Mouse (Mus musculus): ENCODE measurements at regions not wholly inside any gene's neighbourhood (a gene's known extent, or its start where the extent isn't known, plus 50 kb on each side); places are given as distances from the start of the nearest gene placed in this dataset.
A peak's percentile ranks its signal among the peaks of the same experiment; 100 is the strongest.

GRCm38 (mm10) chr8:8418929-8419328 lies 242.1 kb downstream of the Efnb2 start:
- no peaks in the 10 kb centered on the region for H3K27me3 ChIP-seq (ENCODE audit: insufficient read depth, low read length)
- H3K36me3 ChIP-seq (ENCODE audit: insufficient read depth, low read length), result no peaks in the 10 kb centered on the region
- ATAC-seq (ENCODE audit: low FRiP score, low TSS enrichment), result no peak
- 92% methylated on average over 6 of the region's 6 CpGs for WGBS
- H3K4me3 ChIP-seq (ENCODE audit: low read length), result no peak overlapping the region
- no peak overlapping the region for H3K4me2 ChIP-seq (replicated peaks; ENCODE audit: low read depth, low read length)
- no peak overlapping the region for H3K9ac ChIP-seq (replicated peaks; ENCODE audit: low read length)
- H3K9me3 ChIP-seq (ENCODE audit: low read length), result no peaks in the 10 kb centered on the region
- no peaks in the 10 kb centered on the region for H3K4me1 ChIP-seq (ENCODE audit: insufficient read depth, low read length)
- H3K27ac ChIP-seq (ENCODE audit: low read length), result no peak overlapping the region

DNA sequence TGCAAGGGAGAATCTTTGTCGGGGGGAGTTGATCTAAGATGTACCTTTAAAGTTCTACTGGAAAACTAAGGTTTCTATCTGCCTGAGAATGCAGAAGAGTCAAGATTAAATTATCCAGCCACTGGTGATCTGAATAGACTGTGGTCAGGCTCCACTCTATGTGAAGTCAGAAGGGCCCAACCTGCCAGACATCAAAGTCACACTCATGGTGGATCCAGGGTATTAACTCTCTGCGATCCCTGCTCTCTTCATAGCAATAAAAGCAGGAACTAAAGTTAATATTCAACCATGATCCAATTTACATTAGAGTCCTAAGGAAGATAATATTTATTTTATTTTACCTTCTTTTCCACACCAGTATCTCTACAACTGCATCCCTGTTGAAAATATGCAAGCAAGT lies 242.5 kb downstream of the Efnb2 start:
- H3K27ac ChIP-seq (ENCODE audit: low read length), result no peak overlapping the region
- no peaks in the 10 kb centered on the region for H3K27me3 ChIP-seq (ENCODE audit: insufficient read depth, low read length)
- no peak overlapping the region for H3K9ac ChIP-seq (replicated peaks; ENCODE audit: low read length)
- no peaks in the 10 kb centered on the region for H3K4me1 ChIP-seq (ENCODE audit: insufficient read depth, low read length)
- no peak overlapping the region for H3K4me3 ChIP-seq (ENCODE audit: low read length)
- no peaks in the 10 kb centered on the region for H3K36me3 ChIP-seq (ENCODE audit: insufficient read depth, low read length)
- no peaks in the 10 kb centered on the region for H3K9me3 ChIP-seq (ENCODE audit: low read length)
- no peak overlapping the region for H3K4me2 ChIP-seq (replicated peaks; ENCODE audit: low read depth, low read length)
- ATAC-seq (ENCODE audit: low FRiP score, low TSS enrichment), result no peak
- WGBS, result 81% methylated on average over 2 of the region's 2 CpGs

- Histone ChIP-seq H3K4me3 (ENCODE audit: low read length) (no peak overlapping the region), H3K36me3 (ENCODE audit: insufficient read depth, low read length) (no peaks in the 10 kb centered on the region), H3K9ac (replicated peaks; ENCODE audit: low read length) (no peak overlapping the region), H3K9me3 (ENCODE audit: low read length) (no peaks in the 10 kb centered on the region), H3K27ac (ENCODE audit: low read length) (no peak overlapping the region), H3K27me3 (ENCODE audit: insufficient read depth, low read length) (no peaks in the 10 kb centered on the region), H3K4me1 (ENCODE audit: insufficient read depth, low read length) (no peaks in the 10 kb centered on the region), H3K4me2 (replicated peaks; ENCODE audit: low read depth, low read length) (no peak overlapping the region)
- 72% methylated on average over 10 of the region's 10 CpGs for WGBS
- ATAC-seq (ENCODE audit: low FRiP score, low TSS enrichment), result no peak
These were observed 244.8 kb downstream of the Efnb2 start for GRCm38 (mm10) chr8:8416092-8416701.

DNA sequence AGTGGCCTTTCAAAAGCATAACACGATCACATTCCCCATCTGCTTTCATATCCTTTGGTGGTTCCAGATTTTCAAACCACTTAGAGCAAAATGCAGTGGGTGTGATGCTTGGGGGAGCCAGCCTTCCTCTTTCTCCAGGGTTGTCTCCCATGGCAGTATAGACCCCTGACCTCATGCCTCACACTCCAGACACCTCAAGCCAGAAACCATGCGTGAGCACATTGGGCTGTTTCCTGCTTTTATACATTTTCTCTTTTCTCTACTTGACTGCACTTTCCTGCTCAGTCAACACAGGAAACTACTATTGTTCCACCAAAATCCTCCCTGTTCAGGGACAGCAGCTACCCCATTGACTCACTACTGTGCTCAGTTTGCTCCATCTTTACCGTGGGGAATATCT lies 253.7 kb downstream of the Efnb2 start:
- Histone ChIP-seq H3K4me3 (ENCODE audit: low read length) (no peak overlapping the region), H3K27me3 (ENCODE audit: insufficient read depth, low read length) (no peaks in the 10 kb centered on the region), H3K36me3 (ENCODE audit: insufficient read depth, low read length) (no peaks in the 10 kb centered on the region), H3K4me1 (ENCODE audit: insufficient read depth, low read length) (no peaks in the 10 kb centered on the region), H3K4me2 (replicated peaks; ENCODE audit: low read depth, low read length) (no peak overlapping the region), H3K9me3 (ENCODE audit: low read length) (peaks cover 3% of the 10 kb centered on the region; the same call in 1 of the 2 replicates), H3K9ac (replicated peaks; ENCODE audit: low read length) (no peak overlapping the region), H3K27ac (ENCODE audit: low read length) (peak overlapping the region; percentile 53; the same call in 1 of the 2 replicates)
- peak; percentile 59; the same call in 1 of the 2 replicates for ATAC-seq (ENCODE audit: low FRiP score, low TSS enrichment)
- 69% methylated on average over 3 of the region's 3 CpGs for WGBS

GRCm38 (mm10) chr8:8403410-8403809 lies 257.6 kb downstream of the Efnb2 start:
- no peaks in the 10 kb centered on the region for H3K27me3 ChIP-seq (ENCODE audit: insufficient read depth, low read length)
- no peak for ATAC-seq (ENCODE audit: low FRiP score, low TSS enrichment)
- H3K27ac ChIP-seq (ENCODE audit: low read length), result no peak overlapping the region
- H3K4me2 ChIP-seq (replicated peaks; ENCODE audit: low read depth, low read length), result no peak overlapping the region
- no peak overlapping the region for H3K9ac ChIP-seq (replicated peaks; ENCODE audit: low read length)
- no peaks in the 10 kb centered on the region for H3K36me3 ChIP-seq (ENCODE audit: insufficient read depth, low read length)
- no peaks in the 10 kb centered on the region for H3K4me1 ChIP-seq (ENCODE audit: insufficient read depth, low read length)
- H3K9me3 ChIP-seq (ENCODE audit: low read length), result no peaks in the 10 kb centered on the region
- no peak overlapping the region for H3K4me3 ChIP-seq (ENCODE audit: low read length)
- 84% methylated on average over 3 of the region's 3 CpGs for WGBS

DNA sequence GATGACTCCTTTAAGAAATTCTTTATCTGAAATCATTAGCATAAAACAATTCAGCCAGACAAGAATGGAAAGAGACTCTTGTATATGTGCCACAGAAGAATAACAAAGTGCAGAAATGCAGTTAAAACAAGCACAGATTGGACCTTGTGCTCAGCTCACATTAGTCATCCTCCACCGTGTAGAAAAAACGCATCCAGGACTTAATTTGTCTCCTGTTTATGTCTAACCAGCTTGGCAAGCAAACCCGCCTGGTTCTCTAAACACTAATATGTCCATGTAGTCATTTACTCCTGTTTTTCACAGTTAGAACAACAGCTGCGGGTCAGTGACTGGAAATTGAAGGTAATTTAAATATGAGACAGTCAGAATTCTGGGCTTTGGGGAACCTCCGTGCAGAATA lies 268.7 kb downstream of the Efnb2 start:
- no peaks in the 10 kb centered on the region for H3K4me1 ChIP-seq (ENCODE audit: insufficient read depth, low read length)
- no peaks in the 10 kb centered on the region for H3K27me3 ChIP-seq (ENCODE audit: insufficient read depth, low read length)
- no peak overlapping the region for H3K4me3 ChIP-seq (ENCODE audit: low read length)
- ATAC-seq (ENCODE audit: low FRiP score, low TSS enrichment), result no peak
- H3K4me2 ChIP-seq (replicated peaks; ENCODE audit: low read depth, low read length), result no peak overlapping the region
- H3K9ac ChIP-seq (replicated peaks; ENCODE audit: low read length), result no peak overlapping the region
- no peak overlapping the region for H3K27ac ChIP-seq (ENCODE audit: low read length)
- no peaks in the 10 kb centered on the region for H3K36me3 ChIP-seq (ENCODE audit: insufficient read depth, low read length)
- no peaks in the 10 kb centered on the region for H3K9me3 ChIP-seq (ENCODE audit: low read length)
- WGBS, result 53% methylated on average over 5 of the region's 5 CpGs

- no peaks in the 10 kb centered on the region for H3K27me3 ChIP-seq (ENCODE audit: insufficient read depth, low read length)
- no peak overlapping the region for H3K27ac ChIP-seq (ENCODE audit: low read length)
- no peak overlapping the region for H3K4me3 ChIP-seq (ENCODE audit: low read length)
- H3K9ac ChIP-seq (replicated peaks; ENCODE audit: low read length), result no peak overlapping the region
- no peaks in the 10 kb centered on the region for H3K9me3 ChIP-seq (ENCODE audit: low read length)
- ATAC-seq (ENCODE audit: low FRiP score, low TSS enrichment), result no peak
- H3K4me2 ChIP-seq (replicated peaks; ENCODE audit: low read depth, low read length), result no peak overlapping the region
- no peaks in the 10 kb centered on the region for H3K4me1 ChIP-seq (ENCODE audit: insufficient read depth, low read length)
- 83% methylated on average over 9 of the region's 9 CpGs for WGBS
- H3K36me3 ChIP-seq (ENCODE audit: insufficient read depth, low read length), result no peaks in the 10 kb centered on the region
These were observed 269.7 kb downstream of the Efnb2 start for GRCm38 (mm10) chr8:8391321-8391720.

- Histone ChIP-seq H3K27me3 (ENCODE audit: insufficient read depth, low read length) (no peaks in the 10 kb centered on the region), H3K4me2 (replicated peaks; ENCODE audit: low read depth, low read length) (no peak overlapping the region), H3K4me3 (ENCODE audit: low read length) (no peak overlapping the region), H3K27ac (ENCODE audit: low read length) (no peak overlapping the region), H3K4me1 (ENCODE audit: insufficient read depth, low read length) (no peaks in the 10 kb centered on the region), H3K9me3 (ENCODE audit: low read length) (no peaks in the 10 kb centered on the region), H3K9ac (replicated peaks; ENCODE audit: low read length) (no peak overlapping the region), H3K36me3 (ENCODE audit: insufficient read depth, low read length) (no peaks in the 10 kb centered on the region)
- no peak for ATAC-seq (ENCODE audit: low FRiP score, low TSS enrichment)
- WGBS, result 43% methylated on average over 4 of the region's 4 CpGs
These were observed 282.8 kb downstream of the Efnb2 start for GRCm38 (mm10) chr8:8378248-8378647.

GRCm38 (mm10) chr8:8376791-8377190 lies 284.3 kb downstream of the Efnb2 start:
- H3K36me3 ChIP-seq (ENCODE audit: insufficient read depth, low read length), result no peaks in the 10 kb centered on the region
- no peak for ATAC-seq (ENCODE audit: low FRiP score, low TSS enrichment)
- H3K4me1 ChIP-seq (ENCODE audit: insufficient read depth, low read length), result no peaks in the 10 kb centered on the region
- 77% methylated on average over 3 of the region's 3 CpGs for WGBS
- H3K9ac ChIP-seq (replicated peaks; ENCODE audit: low read length), result no peak overlapping the region
- H3K27ac ChIP-seq (ENCODE audit: low read length), result no peak overlapping the region
- H3K27me3 ChIP-seq (ENCODE audit: insufficient read depth, low read length), result no peaks in the 10 kb centered on the region
- no peak overlapping the region for H3K4me3 ChIP-seq (ENCODE audit: low read length)
- no peaks in the 10 kb centered on the region for H3K9me3 ChIP-seq (ENCODE audit: low read length)
- no peak overlapping the region for H3K4me2 ChIP-seq (replicated peaks; ENCODE audit: low read depth, low read length)

- Histone ChIP-seq H3K36me3 (ENCODE audit: insufficient read depth, low read length) (no peaks in the 10 kb centered on the region), H3K9me3 (ENCODE audit: low read length) (no peaks in the 10 kb centered on the region), H3K4me2 (replicated peaks; ENCODE audit: low read depth, low read length) (no peak overlapping the region), H3K4me3 (ENCODE audit: low read length) (no peak overlapping the region), H3K4me1 (ENCODE audit: insufficient read depth, low read length) (no peaks in the 10 kb centered on the region), H3K9ac (replicated peaks; ENCODE audit: low read length) (no peak overlapping the region), H3K27me3 (ENCODE audit: insufficient read depth, low read length) (no peaks in the 10 kb centered on the region), H3K27ac (ENCODE audit: low read length) (no peak overlapping the region)
- 67% methylated on average over 2 of the region's 2 CpGs for WGBS
- ATAC-seq (ENCODE audit: low FRiP score, low TSS enrichment), result no peak
These were observed 284.7 kb downstream of the Efnb2 start for GRCm38 (mm10) chr8:8376379-8376778.
